Comparison of ENCODE assay signal across 12 mouse cellular contexts in the genomic region with DNA sequence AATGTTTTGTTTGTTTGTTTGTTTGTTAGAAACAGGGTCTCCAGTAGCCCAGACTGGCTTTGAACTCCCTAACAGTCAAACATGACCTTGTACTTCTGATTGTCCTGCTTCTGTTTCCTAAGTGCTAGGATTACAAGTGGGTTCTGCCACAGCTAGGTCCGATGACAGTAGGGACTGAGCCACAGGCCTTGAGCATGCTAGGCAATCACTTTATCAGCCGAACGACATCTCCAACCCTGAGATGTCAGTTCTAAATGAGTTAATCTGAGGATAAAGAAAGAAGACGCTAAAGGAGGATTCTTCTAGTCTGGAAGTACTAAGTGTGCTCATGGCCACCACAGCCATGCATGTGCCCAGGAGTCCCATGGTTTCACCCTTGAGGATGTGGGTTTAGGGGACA. TPM values are rescaled to one million over a fixed set of nuclear protein-coding genes. Genes with fewer than 3 reads are reported as not detected.
DNase-seq lines count a peak whose midpoint lies in the region.
"Had no signal": no experiment of that assay in that cellular context is flagged by ENCODE, and none has a peak within 500 bp of the region (broad histone marks: within the 10 kb centered on the region; RNA-seq: fewer than 3 reads in every experiment).

No protein-coding gene starts in this region.

- intact Hi-C loops in heart, postnatal 36 days (cut with DNase I): no loop called here

- DNase-seq in adrenal gland, adult (ENCODE audit: inconsistent age in 2 of 2, low spot score in 1 of 2): peak; percentile 36 to 75
- DNase-seq in adrenal gland, postnatal 4 days (ENCODE audit: low spot score in 2 of 2): no peak
- DNase-seq in adrenal gland, adult 8-10 months: peak; percentile 53
- DNase-seq in adrenal gland, postnatal 10 days: no peak
- peak; percentile 59 for DNase-seq in heart, adult 11 months
- no peak for DNase-seq in heart, postnatal 36 days
- DNase-seq: B cell, adult 2 months; cerebellum, adult 11-12 months; cerebellum, adult 2 months; cerebellum, adult 9-10 months; cerebellum, postnatal 25 days; forebrain, postnatal 0 days had no signal

RNA-seq across cellular contexts. Expression of a gene that starts 3.1 kb away (rescaled TPM):
- 100 to 1,000 TPM in 1 of 2 experiments, 10 to 100 TPM in 1; 87.9 to 104 TPM for total RNA-seq in adrenal gland, postnatal 4 days (2021)
- 10 to 100 TPM; 56.7 to 83.5 (median 69.8) TPM for total RNA-seq in adrenal gland, adult 8-10 months (2022)
- 100 to 1,000 TPM in 1 of 2 experiments, 10 to 100 TPM in 1; 86.7 to 110 TPM for total RNA-seq in adrenal gland, postnatal 10 days (2021)
- total RNA-seq in heart, postnatal 36 days (2021): 10 to 100 TPM; 53.2 to 68.6 TPM

RNA-seq across cellular contexts. Expression of a gene that starts 48.9 kb away (rescaled TPM):
- total RNA-seq in adrenal gland, postnatal 4 days (2021): 100 to 1,000 TPM in 1 of 2 experiments, 10 to 100 TPM in 1; 99.1 to 109 TPM
- 10 to 100 TPM; 50.5 to 93.1 (median 64.5) TPM for total RNA-seq in adrenal gland, adult 8-10 months (2022)
- 100 to 1,000 TPM in 1 of 2 experiments, 10 to 100 TPM in 1; 95.8 to 111 TPM for total RNA-seq in adrenal gland, postnatal 10 days (2021)
- 10 to 100 TPM; 42.0 to 55.8 TPM for total RNA-seq in heart, postnatal 36 days (2021)

Comparison
In these comparisons a context has a peak if more than half of its experiments do, and no peak if none do; other contexts are left out.
1. DNase-seq: peak in adrenal gland, adult (2 of 2), adrenal gland, adult 8-10 months (single experiment) and heart, adult 11 months (single experiment); none in adrenal gland, postnatal 4 days (0 of 2), adrenal gland, postnatal 10 days (single experiment) and heart, postnatal 36 days (0 of 2).